Mouse (Mus musculus) thymus, adult 18-20 months (tissue): ENCODE measurements around the gene Pif1.

Source experiments
- DNase-seq, 2 experiments: peaks; one replicate each; pipeline ENCODE4 v3.0.0; 2022; ENCODE audit warnings: mixed read lengths in 2 of 2

Gene Pif1

GRCm38 (mm10) chr9:65586406-65587269 is at the start of gene Pif1:
TSS of gene Pif1 (plus strand) at chr9:65587160.
- peak; percentile 72 to 84 for DNase-seq

DNA sequence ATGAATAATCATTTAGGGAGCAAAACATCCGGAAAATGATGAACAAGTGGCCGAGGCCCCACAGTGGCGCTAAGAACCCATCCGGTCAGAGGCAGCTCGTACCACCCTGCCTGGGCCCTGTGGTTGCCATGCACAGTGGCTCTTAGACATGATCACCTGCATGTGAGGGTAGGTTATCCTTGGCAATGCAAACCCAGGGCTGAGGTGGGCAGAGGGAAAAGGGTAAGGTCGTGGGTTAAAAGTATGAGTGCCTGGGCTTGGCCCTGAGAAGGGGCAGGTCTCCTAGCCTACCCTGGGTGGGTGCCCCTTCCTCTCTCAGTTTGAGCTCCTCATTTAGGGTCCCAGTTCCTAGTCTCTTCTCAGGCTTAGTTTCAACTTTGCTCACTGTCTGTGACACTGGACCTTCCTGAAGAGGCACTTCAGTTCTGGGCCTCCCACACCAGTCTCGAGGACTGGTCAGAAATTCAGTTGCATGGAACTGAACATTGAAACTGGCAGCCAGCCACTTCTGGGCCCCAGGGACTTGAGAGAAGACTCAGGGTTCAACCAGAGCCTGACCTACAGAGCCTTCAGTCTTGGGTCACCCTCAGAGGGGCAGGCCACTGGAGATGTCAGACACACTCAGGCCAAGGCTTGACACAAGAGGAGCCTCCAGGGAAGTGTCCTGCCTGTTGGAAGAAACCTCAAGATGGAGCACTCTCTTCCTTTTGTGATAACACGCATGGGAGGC is 48.9 kb upstream of the Pif1 start:
- DNase-seq, result no peak

DNA sequence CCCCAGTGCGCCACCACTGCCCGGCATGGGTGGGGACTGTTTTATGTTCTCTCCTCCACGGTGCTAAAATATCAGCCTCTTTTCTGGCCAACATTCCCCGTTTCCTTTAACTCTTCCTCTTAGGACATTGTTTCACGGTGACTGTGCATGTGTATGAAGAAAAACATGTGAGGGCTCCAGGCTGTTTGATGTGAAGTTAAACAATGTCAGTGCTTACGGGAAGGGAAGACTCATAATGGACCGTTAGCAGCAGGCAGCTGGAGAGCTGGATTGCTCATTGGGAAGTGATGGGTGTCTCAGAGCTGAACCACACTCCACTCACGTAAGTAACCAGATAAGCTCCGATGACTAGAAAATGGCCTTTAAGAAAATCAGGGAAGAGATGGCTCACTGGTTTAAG is 47.3 kb upstream of the Pif1 start:
- no peak for DNase-seq

DNA sequence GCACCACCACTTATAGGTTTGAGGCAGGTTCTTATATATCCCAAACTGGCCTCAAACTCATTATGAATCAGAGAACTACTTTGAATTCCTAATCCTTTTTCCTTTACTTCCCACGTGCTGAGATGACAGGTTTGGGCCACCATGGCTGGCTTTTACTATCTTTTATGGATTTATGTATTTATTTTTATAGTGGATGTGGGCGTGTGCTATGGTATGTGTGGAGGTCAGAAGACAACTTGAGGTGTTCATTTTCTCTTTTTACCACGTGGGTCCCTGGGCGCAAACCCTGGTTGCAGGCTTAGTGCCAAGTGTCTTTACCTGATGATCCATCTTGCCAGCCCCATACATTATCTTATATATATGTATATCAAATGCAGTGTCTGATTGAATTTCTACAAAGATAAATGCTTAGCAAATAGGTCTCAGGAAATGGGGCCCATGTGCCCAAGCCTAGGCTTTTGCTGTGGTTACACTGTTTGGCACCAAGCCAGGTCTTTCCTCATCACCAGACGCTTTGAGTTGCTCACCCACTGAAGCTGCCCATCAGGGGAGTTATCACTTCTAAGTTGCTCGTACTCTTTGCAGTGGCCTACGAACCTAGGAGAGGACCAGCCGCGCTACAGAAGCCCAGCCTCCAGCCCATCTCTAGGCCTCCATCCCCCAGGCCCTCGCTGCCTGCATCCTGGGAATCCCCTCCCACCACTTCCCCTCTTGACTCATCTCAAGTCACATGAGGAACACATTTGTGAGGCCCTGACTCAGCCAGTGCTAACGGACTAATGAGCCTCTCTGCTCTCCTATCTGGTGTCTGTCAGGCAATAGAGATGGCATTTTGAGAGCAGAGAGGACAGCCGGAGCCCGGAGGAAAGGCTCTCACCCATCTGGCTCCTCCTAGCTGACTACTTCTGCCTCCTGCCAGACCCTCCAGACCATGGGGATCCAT is 45.6 kb upstream of the Pif1 start:
- peak; percentile 37 to 63 for DNase-seq

DNA sequence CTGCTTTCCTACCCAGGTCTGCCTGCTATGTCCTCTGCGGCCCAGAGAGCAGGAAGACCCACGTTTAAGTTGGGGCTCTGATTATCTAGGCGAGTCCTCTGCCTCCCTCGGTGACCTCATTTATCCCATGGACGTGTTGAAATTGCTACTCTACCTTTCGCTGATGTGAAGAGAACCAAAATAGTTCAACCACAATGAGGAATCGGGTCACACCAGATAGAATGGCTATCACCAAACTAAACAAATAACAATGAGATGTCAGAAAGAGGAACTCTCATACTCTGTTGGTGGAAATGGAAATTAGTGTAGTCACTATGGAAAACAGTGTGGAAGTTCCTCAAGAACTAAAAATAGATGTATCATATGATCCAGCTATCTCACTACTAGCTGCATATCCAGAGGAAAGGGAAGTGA is 44.8 kb upstream of the Pif1 start:
- no peak for DNase-seq

DNA sequence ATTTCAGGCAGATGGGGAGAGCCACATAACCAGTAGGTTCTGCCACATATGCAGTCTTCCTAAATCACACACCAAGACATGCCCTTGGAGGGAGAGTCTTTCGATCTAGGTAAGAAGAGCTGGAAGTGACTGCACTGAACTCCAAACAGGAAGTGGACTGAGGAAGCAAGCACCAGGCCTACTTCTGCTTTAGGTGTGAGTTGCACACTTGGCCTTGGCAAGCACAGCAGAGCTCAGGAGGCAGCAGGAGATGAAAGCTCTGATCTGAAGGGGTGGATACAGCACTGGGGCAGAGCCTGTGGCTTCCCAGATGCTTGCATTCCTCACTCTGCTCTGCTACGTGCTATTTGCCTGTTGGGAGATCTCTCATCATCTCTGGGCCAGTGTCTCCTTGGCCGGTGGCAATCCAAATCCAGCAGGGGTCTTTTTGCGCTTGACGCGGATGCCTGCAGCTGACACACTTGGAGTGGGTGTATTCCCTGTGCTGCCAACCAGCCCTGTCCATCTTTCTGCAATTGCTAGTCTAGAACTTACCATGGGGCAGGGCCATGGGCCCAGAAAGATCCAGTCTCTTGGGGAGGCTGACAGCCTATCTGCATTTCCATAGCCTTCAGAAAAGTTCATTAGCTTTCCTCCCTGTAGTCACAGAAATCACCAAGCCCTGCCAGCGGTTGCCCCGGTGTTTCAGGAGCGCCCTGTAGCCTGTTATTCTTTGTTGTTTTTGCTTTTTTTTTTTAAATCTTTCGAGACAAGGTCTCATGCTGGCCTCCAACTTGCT is 41.1 kb upstream of the Pif1 start:
- DNase-seq, result no peak

- no peak for DNase-seq
Measured at GRCm38 (mm10) chr9:65546413-65546695, 40.6 kb upstream of the Pif1 start.

GRCm38 (mm10) chr9:65547111-65547510 is 39.8 kb upstream of the Pif1 start:
- DNase-seq, result no peak

- no peak for DNase-seq
Measured at GRCm38 (mm10) chr9:65547844-65548243, 39.1 kb upstream of the Pif1 start.

- no peak for DNase-seq
Measured at GRCm38 (mm10) chr9:65548311-65548710, 38.6 kb upstream of the Pif1 start.

DNA sequence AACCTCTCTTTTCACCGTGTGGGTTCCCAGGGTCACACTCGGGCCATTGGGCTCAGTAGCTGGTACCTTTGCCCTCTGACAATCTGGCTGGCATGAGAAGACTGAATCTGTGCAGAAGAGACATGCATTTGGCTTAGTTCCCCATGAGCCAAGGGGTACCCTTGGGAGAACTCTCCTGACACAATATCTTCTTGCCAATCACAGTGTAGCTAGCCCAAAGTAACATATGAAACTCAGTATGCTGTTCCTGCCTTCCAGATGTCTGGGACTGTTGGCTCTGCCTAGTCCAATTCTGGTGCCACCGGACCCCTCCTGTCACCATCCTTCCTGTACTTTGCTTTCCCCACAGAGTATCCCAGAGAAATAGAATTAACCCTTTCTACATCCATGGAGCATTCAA is 37.8 kb upstream of the Pif1 start:
- DNase-seq, result no peak

- no peak for DNase-seq
Measured at GRCm38 (mm10) chr9:65549643-65550042, 37.3 kb upstream of the Pif1 start.

DNA sequence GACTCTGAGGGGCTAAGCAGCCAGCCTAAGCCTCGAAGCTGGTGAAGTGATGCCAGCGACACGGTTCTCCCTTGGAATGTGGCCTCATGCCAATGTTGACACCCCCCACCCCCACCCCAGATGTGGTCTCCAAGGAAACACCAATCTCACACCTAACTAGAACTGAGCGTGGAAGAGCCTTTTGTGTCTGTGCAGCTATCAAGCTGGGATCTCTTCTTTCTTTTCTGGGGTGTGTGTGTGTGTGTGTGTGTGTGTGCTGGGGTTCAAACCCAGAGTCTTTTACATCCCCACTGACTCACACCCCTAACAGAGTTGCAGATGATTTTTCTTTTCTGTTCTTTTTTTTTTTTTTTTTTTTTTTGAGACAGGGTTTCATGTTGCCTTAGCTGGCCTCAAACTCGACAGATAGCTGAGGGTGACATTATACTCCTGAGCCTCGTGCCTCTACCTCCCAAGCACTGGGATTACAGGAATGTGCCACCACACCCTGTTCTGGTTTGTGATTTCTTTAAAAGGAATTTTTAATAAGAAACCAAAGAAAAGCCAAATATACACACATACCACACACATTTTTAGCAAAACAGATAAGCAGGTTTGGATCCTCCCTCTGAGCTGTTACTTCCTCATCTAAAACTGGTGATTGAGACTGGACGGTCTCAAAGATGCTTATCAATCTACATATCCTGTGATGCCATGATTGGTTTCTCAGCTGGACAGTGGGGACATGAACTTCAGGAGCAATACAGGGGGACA is 36.7 kb upstream of the Pif1 start:
- DNase-seq, result no peak

GRCm38 (mm10) chr9:65551035-65551434 is 35.9 kb upstream of the Pif1 start:
- peak; percentile 83 to 85 for DNase-seq

GRCm38 (mm10) chr9:65552141-65552540 is 34.8 kb upstream of the Pif1 start:
- peak; percentile 21 to 44 for DNase-seq

DNA sequence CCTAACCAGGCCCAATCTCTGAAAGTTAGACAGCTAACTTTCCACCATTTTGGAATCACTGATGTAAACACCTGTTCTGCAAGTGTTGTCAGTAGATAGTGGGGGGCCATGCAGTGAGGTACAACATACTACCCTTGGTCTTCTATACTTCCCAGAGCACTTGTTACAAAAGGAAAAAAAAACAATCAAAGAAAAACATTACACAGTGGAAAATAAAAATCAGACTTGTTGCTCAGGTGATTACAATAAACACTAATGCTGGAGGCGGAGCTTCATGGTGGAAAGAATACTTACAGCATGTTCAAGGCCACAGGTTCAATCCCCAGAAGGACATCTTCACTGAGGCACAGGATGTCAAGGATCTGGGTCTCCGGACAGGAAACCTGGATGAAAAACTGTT is 34.2 kb upstream of the Pif1 start:
- DNase-seq, result no peak

DNA sequence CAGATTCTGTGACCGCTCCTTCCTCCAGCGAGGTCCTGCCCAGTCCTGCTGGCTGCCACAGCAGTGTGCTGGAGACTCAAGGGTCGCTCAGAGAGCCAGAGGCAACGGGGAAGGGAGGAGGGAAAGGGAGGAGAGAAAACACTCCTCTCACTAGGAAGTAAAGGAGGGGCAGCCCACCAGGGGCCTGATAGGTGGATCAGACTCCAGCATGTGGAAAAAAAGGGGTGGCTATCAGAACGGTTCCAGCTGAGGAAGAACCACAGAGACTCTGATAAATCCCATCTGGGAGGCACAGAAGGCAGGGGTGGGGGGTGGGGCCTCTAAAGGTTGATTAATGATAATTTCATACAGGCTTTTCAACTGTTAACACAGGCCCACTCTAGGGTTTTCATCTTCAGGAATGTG is 32.0 kb upstream of the Pif1 start:
- DNase-seq, result no peak

DNA sequence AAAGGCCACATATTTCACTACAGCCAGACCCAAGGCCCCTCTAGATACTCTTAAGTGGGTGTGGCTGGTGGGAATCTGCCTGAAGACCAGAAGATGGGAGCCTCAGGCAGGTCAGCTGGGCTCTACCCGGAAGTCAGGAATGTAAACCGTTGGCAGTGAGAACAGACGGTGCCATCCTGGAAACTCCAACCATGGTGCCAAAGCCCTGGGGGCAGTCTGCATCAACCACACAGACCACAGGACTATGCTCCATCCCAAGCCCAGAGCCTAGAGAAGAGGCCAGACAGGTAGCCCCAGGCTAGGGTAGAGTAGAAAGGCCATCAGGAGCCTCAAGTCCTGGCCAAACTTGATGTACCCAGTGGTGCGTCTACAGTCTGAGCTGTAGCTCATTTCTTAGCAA is 31.3 kb upstream of the Pif1 start:
- DNase-seq, result no peak

DNA sequence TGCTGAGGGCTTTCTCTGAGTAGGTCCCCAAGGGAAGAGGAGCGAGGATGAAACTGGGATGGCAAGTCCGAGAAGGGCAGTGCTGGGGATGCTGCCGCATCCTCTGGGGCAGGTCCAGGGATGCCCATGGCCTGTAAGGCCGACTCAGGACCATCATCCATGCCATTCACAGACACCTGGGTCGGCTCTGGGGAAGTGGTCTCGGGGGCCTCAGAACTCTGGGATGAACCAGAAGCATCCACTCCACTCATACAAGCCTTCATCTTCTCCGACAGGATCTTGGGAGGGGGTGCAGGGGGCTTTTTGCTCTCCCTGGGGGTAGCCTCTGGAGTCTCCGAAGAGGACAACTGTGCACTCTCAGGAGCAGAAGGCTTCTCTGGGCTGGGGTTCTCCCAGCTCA is 30.6 kb upstream of the Pif1 start:
- DNase-seq, result no peak

GRCm38 (mm10) chr9:65556979-65557378 is 30.0 kb upstream of the Pif1 start:
- no peak for DNase-seq

DNA sequence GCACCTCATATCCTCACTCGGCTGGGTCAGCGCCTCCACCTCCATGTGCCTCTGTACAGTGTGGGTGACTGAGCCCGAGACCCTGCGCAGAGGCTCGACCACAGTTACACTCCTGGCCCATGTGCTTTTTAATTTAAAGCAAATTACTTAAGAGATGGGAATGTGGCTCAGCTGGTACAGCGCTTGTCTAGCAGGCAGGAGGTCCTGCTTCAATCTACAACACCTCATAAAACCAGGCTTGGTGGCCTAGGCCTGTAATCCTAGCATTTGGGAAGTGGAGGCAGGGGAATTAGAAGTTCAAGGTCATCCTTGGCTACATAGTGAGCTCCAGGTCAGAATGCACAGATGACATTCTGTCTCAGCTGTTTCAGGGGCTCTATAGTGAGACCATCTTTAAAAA is 28.2 kb upstream of the Pif1 start:
- DNase-seq, result no peak

DNA sequence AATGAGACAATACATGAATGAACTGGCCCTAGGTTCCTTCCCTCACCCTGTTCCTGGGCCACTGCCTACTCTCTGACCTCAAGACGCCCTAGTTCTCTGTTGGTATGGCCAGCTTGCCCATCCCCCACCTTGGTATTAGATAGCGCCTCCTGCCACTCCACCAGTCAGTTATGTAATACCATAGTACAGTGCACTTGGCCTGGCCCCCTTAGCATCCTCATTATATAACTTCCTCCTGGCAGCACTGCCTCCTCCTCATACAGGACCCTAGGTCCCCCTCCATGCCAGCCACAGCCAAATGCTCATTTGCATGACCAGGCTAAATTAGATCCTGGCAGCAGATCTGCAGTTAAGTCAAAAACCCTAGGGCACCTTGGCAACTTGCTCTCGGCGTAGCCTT is 25.9 kb upstream of the Pif1 start:
- DNase-seq, result no peak
